Mouse (Mus musculus): ENCODE data around the gene Mgat5b.

DNA sequence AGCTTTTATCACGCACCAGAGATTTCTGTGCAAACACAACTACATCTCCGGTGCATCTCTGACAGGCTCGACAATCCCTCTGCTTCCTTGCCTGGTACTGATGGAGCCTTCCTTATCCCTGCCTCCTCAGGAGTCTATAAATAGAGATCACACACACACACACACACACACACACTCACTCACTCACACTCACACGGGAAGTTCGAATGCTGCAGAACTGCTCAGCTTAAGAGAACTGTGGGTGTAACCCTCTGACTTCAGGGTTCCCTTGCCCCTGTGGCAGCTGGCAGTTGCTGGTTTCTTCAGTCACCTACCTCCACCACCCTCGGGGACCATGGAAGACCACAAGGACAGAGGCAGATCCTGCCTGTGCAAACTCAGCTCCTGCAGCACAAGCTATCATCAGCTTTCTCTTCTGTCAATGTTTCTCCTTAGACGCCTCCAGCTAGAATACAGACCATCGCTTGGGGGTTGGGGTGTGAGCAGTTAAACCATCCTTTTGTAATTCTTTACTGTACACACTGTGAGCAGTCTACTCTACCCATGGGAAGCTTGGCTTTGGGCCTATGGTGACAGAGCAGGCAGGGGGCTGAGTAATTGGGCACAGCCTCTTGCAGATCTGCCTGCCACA lies 111.9 kb downstream of the Mgat5b start:
- TF ChIP-seq POLR2A (IDR thresholded peaks at IDR 0.05; ENCODE audit: borderline replicate concordance, extremely low read depth, insufficient read depth, insufficient read length, poor library complexity, severe bottlenecking) (no peak), CTCF (IDR thresholded peaks at IDR 0.05; ENCODE audit: borderline replicate concordance, extremely low read depth, insufficient read depth, insufficient read length) (no peak)
